ENCODE assay signal across 24 mouse cellular contexts in genomic region chr5:101638101-101638500, GRCm38 (mm10). TPM values are rescaled to one million over a fixed set of nuclear protein-coding genes. Genes with fewer than 3 reads are reported as not detected.
DNase-seq lines count a peak whose midpoint lies in the region; ATAC-seq and TF ChIP-seq lines count a peak whose summit lies in the region.
"Had no signal": no experiment of that assay in that cellular context is flagged by ENCODE, and none has a peak within 500 bp of the region (broad histone marks: within the 10 kb centered on the region; RNA-seq: fewer than 3 reads in every experiment).

No protein-coding gene starts in this region.

- H3K9ac ChIP-seq in midbrain, embryonic 11.5 days (ENCODE audit: low read length) = no peak overlapping the region
- H3K9ac ChIP-seq in midbrain, postnatal 0 days (replicated peaks; ENCODE audit: low read length, poor library complexity, severe bottlenecking) = no peak overlapping the region

- no peaks in the 10 kb centered on the region for H3K4me1 ChIP-seq in heart, embryonic 10.5 days
- no peaks in the 10 kb centered on the region for H3K4me1 ChIP-seq in midbrain, embryonic 11.5 days (ENCODE audit: control insufficient read depth, insufficient read depth, low read length)
- no peaks in the 10 kb centered on the region for H3K4me1 ChIP-seq in midbrain, postnatal 0 days (ENCODE audit: insufficient read depth, low read length)

- WGBS in heart, embryonic 10.5 days = 80% methylated on average over 4 of the region's 4 CpGs
- WGBS in midbrain, embryonic 11.5 days = 87% methylated on average over 4 of the region's 4 CpGs
- 82% methylated on average over 4 of the region's 4 CpGs for WGBS in midbrain, postnatal 0 days

- no peaks in the 10 kb centered on the region for H3K36me3 ChIP-seq in heart, embryonic 10.5 days
- no peaks in the 10 kb centered on the region for H3K36me3 ChIP-seq in midbrain, embryonic 11.5 days (ENCODE audit: control insufficient read depth, insufficient read depth, low read length)
- no peaks in the 10 kb centered on the region for H3K36me3 ChIP-seq in midbrain, postnatal 0 days (ENCODE audit: insufficient read depth, low read length)
- H3K36me3 ChIP-seq: G1E had no signal

- DNase-seq in heart, adult 11 months = peak; percentile 72
- DNase-seq in heart, postnatal 4 days = no peak
- DNase-seq in heart, embryonic 10.5 days (ENCODE audit: low spot score) = peak; percentile 58
- DNase-seq in heart, postnatal 25 days (ENCODE audit: low spot score) = no peak
- DNase-seq in midbrain, embryonic 11.5 days (ENCODE audit: low spot score, missing footprints) = peak; percentile 19
- no peak for DNase-seq in midbrain, postnatal 0 days (ENCODE audit: low spot score)
- DNase-seq: adrenal gland, adult 2 months; adrenal gland, adult 8-10 months; adrenal gland, postnatal 10 days; adrenal gland, postnatal 14 days; adrenal gland, postnatal 25 days; adrenal gland, postnatal 36 days; B cell, adult 2 months; cerebellum, adult 11 months; cerebellum, adult 11-12 months; cerebellum, adult 18-20 months had no signal

- H3K4me3 ChIP-seq in heart, embryonic 10.5 days = no peak overlapping the region
- H3K4me3 ChIP-seq in midbrain, embryonic 11.5 days (ENCODE audit: low read depth, low read length) = no peak overlapping the region
- no peak overlapping the region for H3K4me3 ChIP-seq in midbrain, postnatal 0 days (ENCODE audit: low read depth, low read length)

- ATAC-seq in midbrain, embryonic 11.5 days (ENCODE audit: low FRiP score) = no peak
- no peak for ATAC-seq in midbrain, postnatal 0 days (ENCODE audit: low FRiP score)
- ATAC-seq: activated CD4-positive, CD25-positive, alpha-beta regulatory T cell, adult 4 months; CD4-positive, CD25-positive, alpha-beta regulatory T cell, adult 4 months; Patski had no signal

- no peak overlapping the region for H3K27ac ChIP-seq in heart, embryonic 10.5 days
- no peak overlapping the region for H3K27ac ChIP-seq in midbrain, embryonic 11.5 days (ENCODE audit: low read depth, low read length)
- no peak overlapping the region for H3K27ac ChIP-seq in midbrain, postnatal 0 days (ENCODE audit: low read depth, low read length)

- H3K4me2 ChIP-seq in midbrain, embryonic 11.5 days = no peak overlapping the region
- H3K4me2 ChIP-seq in midbrain, postnatal 0 days (ENCODE audit: low read depth, low read length, poor library complexity, severe bottlenecking) = no peak overlapping the region

- TF ChIP-seq CTCF in midbrain, postnatal 0 days (IDR thresholded peaks at IDR 0.05) = no peak

- intact Hi-C loops in heart, postnatal 25 days (cut with DNase I) = no loop called here

- H3K9me3 ChIP-seq in heart, embryonic 10.5 days = no peaks in the 10 kb centered on the region
- no peaks in the 10 kb centered on the region for H3K9me3 ChIP-seq in midbrain, embryonic 11.5 days (ENCODE audit: control insufficient read depth, low read length)
- H3K9me3 ChIP-seq in midbrain, postnatal 0 days (ENCODE audit: low read length) = no peaks in the 10 kb centered on the region

- H3K27me3 ChIP-seq in heart, embryonic 10.5 days (ENCODE audit: insufficient read depth, poor library complexity, severe bottlenecking) = peaks cover 14% of the 10 kb centered on the region
- peaks cover 12% of the 10 kb centered on the region for H3K27me3 ChIP-seq in midbrain, embryonic 11.5 days (ENCODE audit: control insufficient read depth, insufficient read depth, low read length)
- H3K27me3 ChIP-seq in midbrain, postnatal 0 days (ENCODE audit: insufficient read depth, low read length) = peaks cover 22% of the 10 kb centered on the region
- H3K27me3 ChIP-seq: CH12.LX had no signal

RNA-seq across cellular contexts. Expression of gene Nkx6-1, which starts 26.7 kb away (rescaled TPM):
- not detected for total RNA-seq in heart, postnatal 4 days (2021)
- polyA plus RNA-seq in heart, embryonic 10.5 days (2016; fragmentation: Nextera tagmentation; extraction: Ambion mirVana) = 0.11 and 0.87 TPM in 2 replicates
- under 1 TPM; 0.10 to 0.14 TPM for total RNA-seq in heart, postnatal 25 days (2021)
- polyA plus RNA-seq in midbrain, embryonic 11.5 days (2014; fragmentation: Nextera tagmentation; extraction: Ambion mirVana) = 9.3 and 10.5 TPM in 2 replicates
- 1.3 and 1.4 TPM in 2 replicates for total RNA-seq in midbrain, postnatal 0 days (2014; rRNA removed)
- polyA plus RNA-seq in midbrain, postnatal 0 days (2015; fragmentation: Nextera tagmentation; extraction: Ambion mirVana) = 1.4 and 1.9 TPM in 2 replicates
- total RNA-seq: adrenal gland, adult 18-20 months; adrenal gland, adult 2 months; adrenal gland, postnatal 14 days; adrenal gland, postnatal 25 days; adrenal gland, postnatal 36 days; CH12.LX; MEL had no signal
- polyA plus RNA-seq: activated CD4-positive, CD25-positive, alpha-beta regulatory T cell, adult 4 months; adrenal gland, adult 2 months; C2C12; CD4-positive, CD25-positive, alpha-beta regulatory T cell, adult 4 months; G1E; Patski had no signal

Comparison
In these comparisons a context has a peak if more than half of its experiments do, and no peak if none do; other contexts are left out.
1. DNase-seq: peak in heart, adult 11 months (single experiment), heart, embryonic 10.5 days (single experiment) and midbrain, embryonic 11.5 days (single experiment); none in heart, postnatal 4 days (single experiment), heart, postnatal 25 days (single experiment) and midbrain, postnatal 0 days (single experiment).